Mouse (Mus musculus) liver, embryonic 11.5 days (tissue): ENCODE results near the gene Pitpnm3. TPM values are rescaled to one million over a fixed set of nuclear protein-coding genes. Genes with fewer than 3 reads are reported as not detected.
A peak's percentile ranks its signal among the peaks of the same experiment; 100 is the strongest.

ENCODE experiments used
- ATAC-seq: fragments of 200-750 bp; cut with Nextera tagmentation; replicated peaks from 2 replicates; pipeline ENCODE4 v1.8.0; 2017; ENCODE audit warnings: moderate number of reproducible peaks, mild to moderate bottlenecking, moderate TSS enrichment, moderate library complexity; ENCODE audit not compliant: low FRiP score
- DNase-seq: peaks from one replicate; pipeline ENCODE4 v3.0.0-alpha.2; 2017; ENCODE audit warnings: low spot score
- H3K27ac ChIP-seq: fragments of 300-500 bp; sonication (generic); 2 replicates; pipeline ENCODE4 v1.5.1; 2014; ENCODE audit warnings: mild to moderate bottlenecking, low read depth, low read length, control low read depth
- H3K27me3 ChIP-seq: fragments of 300-500 bp; sonication (generic); replicated peaks from 2 replicates; pipeline ENCODE4 v1.6.1; 2014; ENCODE audit warnings: low read length, mixed read lengths; ENCODE audit not compliant: control insufficient read depth, insufficient read depth
- H3K36me3 ChIP-seq: fragments of 300-500 bp; sonication (generic); 2 replicates; pipeline ENCODE4 v1.6.1; 2014; ENCODE audit warnings: mild to moderate bottlenecking, low read length, moderate library complexity, mixed read lengths; ENCODE audit not compliant: control insufficient read depth, insufficient read depth
- H3K4me1 ChIP-seq: fragments of 300-500 bp; sonication (generic); replicated peaks from 2 replicates; pipeline ENCODE4 v1.6.1; 2014; ENCODE audit warnings: low read length, mixed read lengths; ENCODE audit not compliant: control insufficient read depth, insufficient read depth
- H3K4me2 ChIP-seq: fragments of 300-500 bp; sonication (generic); 2 replicates; pipeline ENCODE4 v1.6.1; 2014; ENCODE audit warnings: mild to moderate bottlenecking, control low read depth, moderate library complexity
- H3K4me3 ChIP-seq: fragments of 300-500 bp; sonication (generic); 2 replicates; pipeline ENCODE4 v1.5.1; 2014; ENCODE audit warnings: low read depth, low read length, control low read depth
- H3K9ac ChIP-seq: fragments of 300-500 bp; sonication (generic); 2 replicates; pipeline ENCODE4 v1.6.1; 2014; ENCODE audit warnings: low read depth, low read length, control low read depth
- H3K9me3 ChIP-seq: fragments of 300-500 bp; sonication (generic); 2 replicates; pipeline ENCODE4 v1.6.1; 2016; ENCODE audit warnings: low read length, inconsistent platforms, mixed read lengths; ENCODE audit not compliant: control insufficient read depth
- WGBS: fragments of 180-500 bp; shearing (Covaris S2); extraction: QIAGEN DNeasy Blood & Tissue Kit; methylation state at CpG from one replicate; pipeline ENCODE4 v1.1.7; 2014; 5-methylcytosine and 5-hydroxymethylcytosine counted together
- polyA plus RNA-seq: library from polyadenylated mRNA; unstranded; fragments of >200 nt; fragmentation: Nextera tagmentation; extraction: Ambion mirVana; gene quantifications from 2 replicates; pipeline ENCODE4 v1.2.1, GENCODE M21; 2014

The Pitpnm3 gene
- polyA plus RNA-seq, 1 experiment from 2014 or later = 0.08 TPM

- Histone ChIP-seq H3K9me3 (no peaks in the 10 kb centered on the region), H3K4me1 (peaks cover 7% of the 10 kb centered on the region; the same call in 1 of the 2 replicates), H3K27me3 (peaks cover 35% of the 10 kb centered on the region), H3K27ac (no peak overlapping the region), H3K4me2 (no peak overlapping the region), H3K4me3 (no peak overlapping the region), H3K36me3 (peaks cover 4% of the 10 kb centered on the region; the same call in 1 of the 2 replicates), H3K9ac (no peak overlapping the region)
- 59% methylated on average over 6 of the region's 6 CpGs for WGBS
- no peak for ATAC-seq
- DNase-seq = no peak
Observed at GRCm38 (mm10) chr11:72048730-72049129, 86.8 kb downstream of the Pitpnm3 start.

- 83% methylated on average over 3 of the region's 3 CpGs for WGBS
- peaks cover 22% of the 10 kb centered on the region for H3K4me1 ChIP-seq
- peaks cover 4% of the 10 kb centered on the region; the same call in 1 of the 2 replicates for H3K36me3 ChIP-seq
- H3K27ac ChIP-seq = no peak overlapping the region
- peaks cover 2% of the 10 kb centered on the region for H3K27me3 ChIP-seq
- peak overlapping the region; percentile 37 for H3K4me2 ChIP-seq
- DNase-seq = no peak
- no peak overlapping the region for H3K9ac ChIP-seq
- H3K9me3 ChIP-seq = no peaks in the 10 kb centered on the region
- no peak overlapping the region for H3K4me3 ChIP-seq
- ATAC-seq = no peak
Observed at GRCm38 (mm10) chr11:72044231-72044630, 91.3 kb downstream of the Pitpnm3 start.

- H3K27me3 ChIP-seq = peaks cover 2% of the 10 kb centered on the region; the same call in 1 of the 2 replicates
- H3K4me3 ChIP-seq = peak overlapping the region; percentile 61
- ATAC-seq = no peak
- peak overlapping the region; percentile 90 for H3K4me2 ChIP-seq
- H3K27ac ChIP-seq = no peak overlapping the region; the same call in 1 of the 2 replicates
- no peaks in the 10 kb centered on the region for H3K9me3 ChIP-seq
- peak; percentile 58 for DNase-seq
- H3K4me1 ChIP-seq = peaks cover 22% of the 10 kb centered on the region
- peaks cover 4% of the 10 kb centered on the region; the same call in 1 of the 2 replicates for H3K36me3 ChIP-seq
- 2% methylated on average over 14 of the region's 14 CpGs for WGBS
- H3K9ac ChIP-seq = peak overlapping the region; percentile 71
Observed at GRCm38 (mm10) chr11:72042631-72043030, 92.9 kb downstream of the Pitpnm3 start.

GRCm38 (mm10) chr11:72041768-72042607 lies 93.6 kb downstream of the Pitpnm3 start, which contains the start of gene Pimreg:
Gene Pimreg, plus strand, starts transcription at chr11:72042032.
- H3K27ac ChIP-seq = peak within 1 kb of the TSS; percentile 67
- ATAC-seq = peak; percentile 86
- H3K4me3 ChIP-seq = peak within 1 kb of the TSS; percentile 61
- WGBS = under 1% methylated on average over 52 of the region's 52 CpGs
- peak; percentile 88 for DNase-seq
- peaks cover 4% of the 10 kb centered on the region; the same call in 1 of the 2 replicates for H3K36me3 ChIP-seq
- H3K4me1 ChIP-seq = peaks cover 22% of the 10 kb centered on the region
- H3K9me3 ChIP-seq = no peaks in the 10 kb centered on the region
- H3K9ac ChIP-seq = peak within 1 kb of the TSS; percentile 71
- H3K27me3 ChIP-seq = peaks cover 3% of the 10 kb centered on the region
- peak within 1 kb of the TSS; percentile 90 for H3K4me2 ChIP-seq

GRCm38 (mm10) chr11:72041290-72041767 lies 94.2 kb downstream of the Pitpnm3 start:
- Histone ChIP-seq H3K9ac (peak overlapping the region; percentile 64), H3K4me3 (peak overlapping the region; percentile 61), H3K27ac (peak overlapping the region; percentile 67; the same call in 1 of the 2 replicates), H3K4me1 (peaks cover 22% of the 10 kb centered on the region), H3K9me3 (no peaks in the 10 kb centered on the region), H3K36me3 (peaks cover 2% of the 10 kb centered on the region; the same call in 1 of the 2 replicates), H3K27me3 (peaks cover 3% of the 10 kb centered on the region), H3K4me2 (peak overlapping the region; percentile 90)
- no peak for DNase-seq
- WGBS = 10% methylated on average over 6 of the region's 6 CpGs
- 0 out of 2 replicates have a peak, but pooled peaks have one; percentile 5 for ATAC-seq

GRCm38 (mm10) chr11:72039599-72040386 lies 95.8 kb downstream of the Pitpnm3 start:
- Histone ChIP-seq H3K4me2 (no peak overlapping the region), H3K9ac (no peak overlapping the region), H3K9me3 (no peaks in the 10 kb centered on the region), H3K27me3 (peaks cover 3% of the 10 kb centered on the region), H3K36me3 (no peaks in the 10 kb centered on the region), H3K27ac (no peak overlapping the region), H3K4me3 (no peak overlapping the region), H3K4me1 (peaks cover 22% of the 10 kb centered on the region)
- DNase-seq (no peak), ATAC-seq (no peak)
- 52% methylated on average over 16 of the region's 16 CpGs for WGBS

GRCm38 (mm10) chr11:72037996-72038395 lies 97.6 kb downstream of the Pitpnm3 start:
- DNase-seq = peak; percentile 62
- Histone ChIP-seq H3K4me1 (peaks cover 11% of the 10 kb centered on the region), H3K9me3 (no peaks in the 10 kb centered on the region), H3K4me3 (no peak overlapping the region), H3K27ac (no peak overlapping the region), H3K9ac (no peak overlapping the region), H3K4me2 (no peak overlapping the region), H3K36me3 (no peaks in the 10 kb centered on the region), H3K27me3 (peaks cover 3% of the 10 kb centered on the region)
- ATAC-seq = no peak
- WGBS = 3% methylated on average over 4 of the region's 4 CpGs

- 57% methylated on average over 4 of the region's 4 CpGs for WGBS
- no peaks in the 10 kb centered on the region for H3K36me3 ChIP-seq
- H3K9me3 ChIP-seq = no peaks in the 10 kb centered on the region
- no peak for ATAC-seq
- H3K27me3 ChIP-seq = peaks cover 3% of the 10 kb centered on the region
- peaks cover 7% of the 10 kb centered on the region for H3K4me1 ChIP-seq
- no peak within 1 kb of the TSS for H3K9ac ChIP-seq
- H3K27ac ChIP-seq = no peak within 1 kb of the TSS
- no peak for DNase-seq
- no peak within 1 kb of the TSS for H3K4me3 ChIP-seq
- no peak within 1 kb of the TSS for H3K4me2 ChIP-seq
Observed at GRCm38 (mm10) chr11:72037409-72037808, 98.2 kb downstream of the Pitpnm3 start, which contains the start of gene Aipl1. Gene Aipl1, minus strand, starts transcription at chr11:72037509.
